Mouse (Mus musculus): ENCODE measurements around the gene Tox4. TPM values are rescaled to one million over a fixed set of nuclear protein-coding genes. Genes with fewer than 3 reads are reported as not detected.

The Tox4 gene
- polyA plus RNA-seq (2011; ENCODE audit: insufficient read depth, insufficient read length, low replicate concordance, missing spikeins): 8.3 and 25.6 TPM in 2 replicates

GRCm38 (mm10) chr14:52278932-52279746 is at the start of gene Tox4, which contains the start of gene Rab2b:
TSS of gene Tox4 (plus strand) at chr14:52279146.
TSS of gene Rab2b (minus strand) at chr14:52279545.
- Histone ChIP-seq H3K4me1 (ENCODE audit: control insufficient read depth, insufficient read depth, low read length) (no peaks in the 10 kb centered on the region), H3K4me3 (replicated peaks; ENCODE audit: control insufficient read depth, low read depth, low read length) (peak within 1 kb of the TSS; percentile 99), H3K27ac (ENCODE audit: control insufficient read depth, insufficient read depth, low read depth, low read length, poor library complexity) (peak within 1 kb of the TSS; percentile 85)
- peak; percentile 94 for TF ChIP-seq POLR2A (IDR thresholded peaks at IDR 0.05; ENCODE audit: borderline replicate concordance, control insufficient read depth, low read depth, low read length)
- peak; percentile 95 for TF ChIP-seq CTCF (IDR thresholded peaks at IDR 0.05; ENCODE audit: control insufficient read depth, insufficient read depth, low read length)
- WGBS: 2% methylated on average over 66 of the region's 66 CpGs

GRCm38 (mm10) chr14:52232249-52232648 is 46.7 kb upstream of the Tox4 start:
- TF ChIP-seq CTCF (IDR thresholded peaks at IDR 0.05; ENCODE audit: control insufficient read depth, insufficient read depth, low read length) (no peak), POLR2A (IDR thresholded peaks at IDR 0.05; ENCODE audit: borderline replicate concordance, control insufficient read depth, low read depth, low read length) (no peak)
- H3K27ac ChIP-seq (ENCODE audit: control insufficient read depth, insufficient read depth, low read depth, low read length, poor library complexity): no peak overlapping the region
- 73% methylated on average over 6 of the region's 6 CpGs for WGBS
- H3K4me3 ChIP-seq (replicated peaks; ENCODE audit: control insufficient read depth, low read depth, low read length): no peak overlapping the region
- no peaks in the 10 kb centered on the region for H3K4me1 ChIP-seq (ENCODE audit: control insufficient read depth, insufficient read depth, low read length)

GRCm38 (mm10) chr14:52235165-52235564 is 43.8 kb upstream of the Tox4 start:
- H3K27ac ChIP-seq (ENCODE audit: control insufficient read depth, insufficient read depth, low read depth, low read length, poor library complexity): no peak overlapping the region
- WGBS: 85% methylated on average over 7 of the region's 7 CpGs
- no peaks in the 10 kb centered on the region for H3K4me1 ChIP-seq (ENCODE audit: control insufficient read depth, insufficient read depth, low read length)
- no peak overlapping the region for H3K4me3 ChIP-seq (replicated peaks; ENCODE audit: control insufficient read depth, low read depth, low read length)
- TF ChIP-seq POLR2A (IDR thresholded peaks at IDR 0.05; ENCODE audit: borderline replicate concordance, control insufficient read depth, low read depth, low read length): no peak
- TF ChIP-seq CTCF (IDR thresholded peaks at IDR 0.05; ENCODE audit: control insufficient read depth, insufficient read depth, low read length): no peak

GRCm38 (mm10) chr14:52236216-52236615 is 42.7 kb upstream of the Tox4 start:
- Histone ChIP-seq H3K4me1 (ENCODE audit: control insufficient read depth, insufficient read depth, low read length) (no peaks in the 10 kb centered on the region), H3K4me3 (replicated peaks; ENCODE audit: control insufficient read depth, low read depth, low read length) (no peak overlapping the region), H3K27ac (ENCODE audit: control insufficient read depth, insufficient read depth, low read depth, low read length, poor library complexity) (no peak overlapping the region)
- WGBS: 65% methylated on average over 1 of the region's 1 CpGs
- TF ChIP-seq CTCF (IDR thresholded peaks at IDR 0.05; ENCODE audit: control insufficient read depth, insufficient read depth, low read length) (no peak), POLR2A (IDR thresholded peaks at IDR 0.05; ENCODE audit: borderline replicate concordance, control insufficient read depth, low read depth, low read length) (no peak)

- Histone ChIP-seq H3K4me1 (ENCODE audit: control insufficient read depth, insufficient read depth, low read length) (no peaks in the 10 kb centered on the region; the same call in 1 of the 2 replicates), H3K27ac (ENCODE audit: control insufficient read depth, insufficient read depth, low read depth, low read length, poor library complexity) (no peak overlapping the region), H3K4me3 (replicated peaks; ENCODE audit: control insufficient read depth, low read depth, low read length) (peak overlapping the region; percentile 87)
- TF ChIP-seq CTCF (IDR thresholded peaks at IDR 0.05; ENCODE audit: control insufficient read depth, insufficient read depth, low read length): peak; percentile 10; the same call in 1 of the 2 replicates
- TF ChIP-seq POLR2A (IDR thresholded peaks at IDR 0.05; ENCODE audit: borderline replicate concordance, control insufficient read depth, low read depth, low read length): peak; percentile 63; the same call in 1 of the 2 replicates
- under 1% methylated on average over 32 of the region's 32 CpGs for WGBS
Measured at GRCm38 (mm10) chr14:52244041-52244689, 34.8 kb upstream of the Tox4 start.

- no peak for TF ChIP-seq POLR2A (IDR thresholded peaks at IDR 0.05; ENCODE audit: borderline replicate concordance, control insufficient read depth, low read depth, low read length)
- no peak for TF ChIP-seq CTCF (IDR thresholded peaks at IDR 0.05; ENCODE audit: control insufficient read depth, insufficient read depth, low read length)
- H3K4me1 ChIP-seq (ENCODE audit: control insufficient read depth, insufficient read depth, low read length): no peaks in the 10 kb centered on the region; the same call in 1 of the 2 replicates
- 12% methylated on average over 7 of the region's 7 CpGs for WGBS
- peak overlapping the region; percentile 63 for H3K4me3 ChIP-seq (replicated peaks; ENCODE audit: control insufficient read depth, low read depth, low read length)
- H3K27ac ChIP-seq (ENCODE audit: control insufficient read depth, insufficient read depth, low read depth, low read length, poor library complexity): no peak overlapping the region
Measured at GRCm38 (mm10) chr14:52244690-52245042, 34.3 kb upstream of the Tox4 start.

GRCm38 (mm10) chr14:52246129-52246528 is 32.8 kb upstream of the Tox4 start:
- Histone ChIP-seq H3K4me3 (replicated peaks; ENCODE audit: control insufficient read depth, low read depth, low read length) (no peak overlapping the region), H3K4me1 (ENCODE audit: control insufficient read depth, insufficient read depth, low read length) (no peaks in the 10 kb centered on the region; the same call in 1 of the 2 replicates), H3K27ac (ENCODE audit: control insufficient read depth, insufficient read depth, low read depth, low read length, poor library complexity) (no peak overlapping the region)
- no peak for TF ChIP-seq CTCF (IDR thresholded peaks at IDR 0.05; ENCODE audit: control insufficient read depth, insufficient read depth, low read length)
- no peak for TF ChIP-seq POLR2A (IDR thresholded peaks at IDR 0.05; ENCODE audit: borderline replicate concordance, control insufficient read depth, low read depth, low read length)
- 68% methylated on average over 4 of the region's 4 CpGs for WGBS
